Mouse (Mus musculus) subcutaneous adipose tissue, adult 2 months (tissue): Measurements from ENCODE around the gene Oog4. TPM values are rescaled to one million over a fixed set of nuclear protein-coding genes. Genes with fewer than 3 reads are reported as not detected.

Experiments
- polyA plus RNA-seq: library from polyadenylated mRNA; depleted of rRNA; stranded (reverse); fragments of >200 nt; gene quantifications from 2 replicates; pipeline ENCODE4 v1.2.3, GENCODE M21; 2012; ENCODE audit warnings: low replicate concordance; rRNA removed

Gene Oog4
- polyA plus RNA-seq = not detected in 2 replicates

DNA sequence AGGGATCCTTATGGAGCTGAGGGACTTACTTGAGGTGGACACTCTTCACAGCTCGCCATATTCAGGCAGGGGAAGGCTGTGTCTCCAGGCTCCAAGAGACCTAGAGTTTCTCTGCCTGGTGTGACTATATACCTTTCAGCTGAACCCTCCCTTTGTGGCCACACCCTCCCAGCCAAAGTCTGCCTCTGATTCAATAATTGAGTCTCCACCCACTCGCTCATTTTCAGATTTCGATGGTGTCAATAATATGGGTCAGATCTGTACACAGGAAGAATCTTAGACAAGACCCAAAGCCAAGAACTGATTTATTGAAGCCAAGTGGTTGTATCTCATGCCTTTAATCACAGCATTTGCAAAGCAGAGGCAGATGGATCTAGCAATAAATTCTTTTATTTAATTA lies at the start of gene Oog4:
TSS of gene Oog4 (minus strand) at position 101 of the 400 bp plus-strand sequence.

DNA sequence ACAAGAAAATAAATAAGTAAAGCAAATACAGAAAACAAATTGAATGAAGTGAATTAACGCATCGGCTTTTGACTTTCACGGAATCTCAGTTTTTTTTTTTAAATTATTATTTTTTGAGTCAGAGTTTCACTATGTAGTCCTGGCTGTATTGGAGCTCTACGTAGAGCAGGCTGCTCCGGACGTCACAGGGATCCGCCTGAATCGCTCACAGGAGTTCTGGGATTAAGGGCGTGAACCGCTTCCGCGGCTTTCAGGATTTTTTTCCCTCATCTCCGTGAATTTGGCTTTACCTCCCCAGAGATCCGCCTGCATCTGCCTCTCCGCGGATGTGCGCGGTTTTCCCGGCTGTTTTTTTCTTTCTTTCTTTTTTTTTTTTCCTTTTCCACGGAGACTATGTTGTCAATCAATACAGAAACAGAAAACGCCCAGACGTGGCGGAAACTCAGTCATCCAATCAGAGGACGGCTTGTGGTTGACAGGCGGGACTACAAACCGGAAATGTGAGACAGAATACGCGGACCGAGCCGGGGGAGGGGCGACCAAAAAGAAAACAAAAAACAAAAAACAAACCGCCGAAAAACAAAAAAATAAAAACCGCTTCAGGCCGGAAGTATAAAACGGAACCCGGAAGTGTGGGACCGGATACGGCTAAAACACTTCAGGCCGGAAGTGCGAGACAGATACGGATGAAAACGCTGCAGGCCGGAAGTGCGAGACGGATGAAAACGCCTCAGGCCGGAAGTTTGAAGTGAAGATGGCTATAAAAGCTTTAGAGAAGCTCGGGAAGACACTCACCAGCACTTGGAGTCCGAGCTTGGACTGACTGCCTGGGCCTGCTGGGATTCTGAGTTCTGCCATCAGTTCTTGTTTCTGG lies 37.7 kb downstream of the Oog4 start, which contains the start of gene Pramef8:
TSS of gene Pramef8 (plus strand) at position 208 of the 874 bp plus-strand sequence.

GRCm38 (mm10) chr4:143394181-143394580 lies 55.9 kb downstream of the Oog4 start, which contains the start of gene Pramel1:
Pramel1 (plus strand) TSS chr4:143394428.

Other genes with a start within 250 kb of the Oog4 start
- gene Prdm2, start 237.3 kb downstream of the Oog4 start, polyA plus RNA-seq = 7.8 and 14.3 TPM in 2 replicates
- 7.9 and 9.5 TPM in 2 replicates for gene Pdpn, start 150.8 kb downstream of the Oog4 start, polyA plus RNA-seq
- gene Lrrc38, start 100.6 kb downstream of the Oog4 start, polyA plus RNA-seq = not detected in 2 replicates
- gene Pramel1, start 55.9 kb downstream of the Oog4 start, polyA plus RNA-seq = not detected in 2 replicates
- gene Pramef8, start 37.9 kb downstream of the Oog4 start, polyA plus RNA-seq = 8.0 and 10.8 TPM in 2 replicates
- not detected in 2 replicates for gene Gm13043, start 61.0 kb upstream of the Oog4 start, polyA plus RNA-seq
- not detected in 2 replicates for gene Gm13040, start 85.6 kb upstream of the Oog4 start, polyA plus RNA-seq
- not detected in 2 replicates for gene BC080695, start 101.4 kb upstream of the Oog4 start, polyA plus RNA-seq
- gene Gm13057, start 101.4 kb upstream of the Oog4 start, polyA plus RNA-seq = not detected in 2 replicates
- gene Gm13083, start 164.7 kb upstream of the Oog4 start, polyA plus RNA-seq = not detected in 2 replicates
- not detected in 2 replicates for gene Gm13088, start 206.9 kb upstream of the Oog4 start, polyA plus RNA-seq